ENCODE assay signal across 8 mouse cellular contexts in the genomic region with DNA sequence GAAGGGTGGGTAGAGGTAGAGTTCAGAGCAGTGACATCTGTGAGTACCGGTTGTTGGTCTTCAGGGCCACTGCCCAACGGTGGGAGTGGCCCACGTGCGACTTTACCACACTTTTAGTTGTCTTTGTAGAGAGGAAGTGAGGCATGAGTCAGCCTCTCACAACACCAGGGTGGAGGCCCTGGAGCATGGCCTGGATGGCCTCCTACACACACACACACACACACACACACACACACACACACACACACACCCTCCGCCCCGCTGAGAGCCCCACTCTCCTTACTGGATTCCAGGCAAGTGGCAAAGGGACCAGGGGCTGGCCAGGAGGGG. TPM values are rescaled to one million over a fixed set of nuclear protein-coding genes. Genes with fewer than 3 reads are reported as not detected.
DNase-seq lines count a peak whose midpoint lies in the region; ATAC-seq and TF ChIP-seq lines count a peak whose summit lies in the region.

No protein-coding gene starts in this region.

- no peaks in the 10 kb centered on the region for H3K36me3 ChIP-seq in forebrain, embryonic 16.5 days (ENCODE audit: control insufficient read depth, insufficient read depth)

- H3K4me3 ChIP-seq in gastrocnemius, adult 2 months: no peak overlapping the region
- H3K4me3 ChIP-seq in forebrain, embryonic 16.5 days (replicated peaks; ENCODE audit: low read length): no peak overlapping the region

- DNase-seq in gastrocnemius, adult 2 months: peak; percentile 37
- DNase-seq in gastrocnemius, postnatal 10 days: no peak
- peak; percentile 93 for DNase-seq in CD4-positive helper T cell, adult 2 months (ENCODE audit: low read depth, low spot score)
- DNase-seq in induced T-regulatory cell, adult 2 months (ENCODE audit: low read depth): peak; percentile 89
- peak; percentile 64 to 79 for DNase-seq in monocyte, adult 2 months (ENCODE audit: low read depth in 1 of 2, low spot score in 2 of 2)
- DNase-seq in layer of hippocampus, adult 9-11 months: no peak
- DNase-seq in adrenal gland, postnatal 36 days: no peak

- H3K9me3 ChIP-seq in forebrain, embryonic 16.5 days (ENCODE audit: control insufficient read depth, low read length): no peaks in the 10 kb centered on the region

- no peak overlapping the region for H3K9ac ChIP-seq in forebrain, embryonic 16.5 days (replicated peaks; ENCODE audit: low read depth, low read length)

- no peaks in the 10 kb centered on the region for H3K27me3 ChIP-seq in forebrain, embryonic 16.5 days (replicated peaks; ENCODE audit: control insufficient read depth, insufficient read depth, low read length)

- intact Hi-C loops in gastrocnemius, adult 2 months (cut with DNase I): no loop called here

- WGBS in forebrain, embryonic 16.5 days: 65% methylated on average over 6 of the region's 6 CpGs

- no peak for TF ChIP-seq CTCF in gastrocnemius, adult 2 months (IDR thresholded peaks at IDR 0.05)

- no peak overlapping the region for H3K4me2 ChIP-seq in forebrain, embryonic 16.5 days (ENCODE audit: low read length)

- H3K4me1 ChIP-seq in forebrain, embryonic 16.5 days (replicated peaks; ENCODE audit: control insufficient read depth, insufficient read depth, low read length): peaks cover 53% of the 10 kb centered on the region

- no peak overlapping the region for H3K27ac ChIP-seq in gastrocnemius, adult 2 months
- no peak overlapping the region for H3K27ac ChIP-seq in forebrain, embryonic 16.5 days (ENCODE audit: low read length)

- ATAC-seq in forebrain, embryonic 16.5 days: no peak

RNA-seq across cellular contexts. Expression of a gene that starts 10.1 kb away (rescaled TPM):
- total RNA-seq in gastrocnemius, adult 2 months (2021): 10 to 100 TPM in 1 of 2 experiments, 1 to 10 TPM in 1; 5.8 to 11.4 TPM
- total RNA-seq in gastrocnemius, postnatal 10 days (2021): 10 to 100 TPM; 11.4 to 11.5 TPM
- polyA plus RNA-seq in forebrain, embryonic 16.5 days (2015; fragmentation: Nextera tagmentation; extraction: Ambion mirVana): 56.8 and 57.8 TPM in 2 replicates
- 10 to 100 TPM; 13.9 to 18.7 TPM for total RNA-seq in adrenal gland, postnatal 36 days (2021)

RNA-seq across cellular contexts. Expression of a gene that starts 34.0 kb away (rescaled TPM):
- under 1 TPM; 0.13 to 0.28 TPM for total RNA-seq in gastrocnemius, adult 2 months (2021)
- under 1 TPM; 0.73 to 0.88 TPM for total RNA-seq in gastrocnemius, postnatal 10 days (2021)
- polyA plus RNA-seq in forebrain, embryonic 16.5 days (2015; fragmentation: Nextera tagmentation; extraction: Ambion mirVana): 4.6 and 5.6 TPM in 2 replicates
- total RNA-seq in adrenal gland, postnatal 36 days (2021): 1 to 10 TPM; 5.1 to 6.3 TPM

Comparison
In these comparisons a context has a peak if more than half of its experiments do, and no peak if none do; other contexts are left out.
1. DNase-seq: peak in gastrocnemius, adult 2 months (single experiment), CD4-positive helper T cell, adult 2 months (single experiment), induced T-regulatory cell, adult 2 months (single experiment) and monocyte, adult 2 months (2 of 2); none in gastrocnemius, postnatal 10 days (single experiment), layer of hippocampus, adult 9-11 months (single experiment) and adrenal gland, postnatal 36 days (0 of 2).